Mouse (Mus musculus): Measurements from ENCODE around the gene Tubd1.
A peak's percentile ranks its signal among the peaks of the same experiment; 100 is the strongest.

Gene Tubd1

GRCm38 (mm10) chr11:86598572-86598971 lies 53.8 kb downstream of the Tubd1 start:
- no peak for DNase-seq (ENCODE audit: low spot score)

GRCm38 (mm10) chr11:86599378-86600208 lies 54.8 kb downstream of the Tubd1 start:
- no peak for DNase-seq (ENCODE audit: low spot score)

GRCm38 (mm10) chr11:86600209-86600557 lies 55.4 kb downstream of the Tubd1 start:
- no peak for DNase-seq (ENCODE audit: low spot score)

- no peak for DNase-seq (ENCODE audit: low spot score)
Observed at GRCm38 (mm10) chr11:86602116-86602515, 57.3 kb downstream of the Tubd1 start.

GRCm38 (mm10) chr11:86603719-86604118 lies 58.9 kb downstream of the Tubd1 start:
- DNase-seq (ENCODE audit: low spot score) = peak; percentile 62

- no peak for DNase-seq (ENCODE audit: low spot score)
Observed at GRCm38 (mm10) chr11:86604289-86604688, 59.5 kb downstream of the Tubd1 start.

- DNase-seq (ENCODE audit: low spot score) = no peak
Observed at GRCm38 (mm10) chr11:86604732-86605520, 60.1 kb downstream of the Tubd1 start.

GRCm38 (mm10) chr11:86606621-86607339 lies 62.0 kb downstream of the Tubd1 start:
- DNase-seq (ENCODE audit: low spot score) = no peak

GRCm38 (mm10) chr11:86607808-86608350 lies 63.1 kb downstream of the Tubd1 start:
- no peak for DNase-seq (ENCODE audit: low spot score)

- no peak for DNase-seq (ENCODE audit: low spot score)
Observed at GRCm38 (mm10) chr11:86610239-86610638, 65.4 kb downstream of the Tubd1 start.

- no peak for DNase-seq (ENCODE audit: low spot score)
Observed at GRCm38 (mm10) chr11:86611991-86612390, 67.2 kb downstream of the Tubd1 start.

GRCm38 (mm10) chr11:86614056-86614530 lies 69.3 kb downstream of the Tubd1 start:
- DNase-seq (ENCODE audit: low spot score) = peak; percentile 65

GRCm38 (mm10) chr11:86614607-86615006 lies 69.8 kb downstream of the Tubd1 start:
- DNase-seq (ENCODE audit: low spot score) = no peak

Measured in lung, postnatal 25 days (tissue).